Mouse (Mus musculus) erythroid progenitor cell, adult 5-6 weeks (primary cell): ENCODE data around the gene Rtn4. TPM values are rescaled to one million over a fixed set of nuclear protein-coding genes. Genes with fewer than 3 reads are reported as not detected.
"Not testable (repeated sequence)": the region's sequence is repeated elsewhere in the genome, so short reads cannot be mapped to it uniquely, and the experiment has no call there.

Source experiments
- ATAC-seq: replicated peaks from 2 replicates; pipeline ENCODE4 v1.8.0; 2016; ENCODE audit warnings: moderate number of reproducible peaks, mild to moderate bottlenecking, moderate TSS enrichment, inconsistent platforms; ENCODE audit not compliant: poor library complexity, low FRiP score, severe bottlenecking
- total RNA-seq, 2 experiments: library from RNA; stranded (forward) in 1 of 2; stranded (reverse) in 1 of 2; fragments of 150-400 nt in 1 of 2; fragments of 186-747, 209-891 nt in 1 of 2; gene quantifications; 2 replicates each; pipeline versions ENCODE4 v1.2.3 to v1.2.4; 2015 to 2017; ENCODE audit warnings: low replicate concordance in 2 of 2

Gene Rtn4
- total RNA-seq, 2 experiments from 2014 or later = 46.8 to 50.7 TPM

DNA sequence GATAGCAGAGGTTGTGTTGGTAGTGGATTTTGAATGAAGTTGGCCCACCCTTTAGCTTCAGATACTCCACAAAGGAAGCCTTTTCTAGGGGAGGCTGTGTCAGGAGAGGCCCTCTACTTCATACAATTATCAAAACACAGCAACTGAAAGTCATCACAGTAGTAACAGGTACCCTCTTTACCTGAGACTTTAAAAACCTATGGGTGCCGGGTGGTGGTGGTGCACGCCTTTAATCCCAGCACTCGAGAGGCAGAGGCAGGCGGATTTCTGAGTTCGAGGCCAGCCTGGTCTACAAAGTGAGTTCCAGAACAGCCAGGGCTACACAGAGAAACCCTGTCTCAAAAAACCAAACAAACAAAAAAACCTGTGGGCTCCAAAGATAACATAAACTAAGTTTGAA, 63.3 kb downstream of the Rtn4 start:
- ATAC-seq = not testable (repeated sequence)

DNA sequence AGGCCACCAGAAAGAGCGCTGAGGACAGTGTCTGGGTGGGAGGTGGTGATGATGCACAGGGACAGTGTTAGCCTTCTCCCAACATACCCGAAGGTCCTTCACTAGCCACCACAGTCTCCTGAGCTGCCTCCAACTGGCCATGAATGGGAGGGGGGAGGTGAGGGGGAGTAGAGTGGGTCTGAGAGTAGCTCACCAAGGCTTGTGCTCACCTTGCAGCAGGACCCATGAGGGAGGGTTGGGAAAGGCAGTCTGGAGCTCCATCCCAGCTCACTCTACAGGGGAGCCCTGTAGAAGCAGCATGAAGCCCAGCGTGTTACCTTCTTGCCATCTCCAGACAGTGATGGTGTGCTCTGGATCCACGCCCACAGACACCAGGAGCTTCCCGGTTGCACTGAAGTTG, 65.9 kb downstream of the Rtn4 start:
- ATAC-seq = no peak

DNA sequence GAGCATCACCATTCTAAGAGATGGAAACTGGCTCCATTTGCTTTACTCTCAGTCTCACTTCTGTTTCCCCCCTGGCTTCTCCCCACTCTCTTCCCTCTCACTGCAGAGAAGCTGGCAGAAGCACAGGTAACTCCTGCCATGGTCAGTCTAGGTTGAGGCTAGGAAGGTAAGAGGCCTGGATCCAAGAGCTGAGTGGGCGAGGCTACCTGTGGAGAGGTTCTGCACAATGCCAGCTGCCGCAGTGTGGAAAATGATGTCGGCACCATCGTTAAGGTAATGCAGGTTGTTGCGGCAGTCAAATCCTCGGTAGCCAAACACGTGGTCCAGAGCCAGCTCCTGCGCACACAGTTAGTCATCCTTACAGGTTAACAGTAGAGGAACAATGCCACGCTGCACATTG, 68.6 kb downstream of the Rtn4 start:
- no peak for ATAC-seq

DNA sequence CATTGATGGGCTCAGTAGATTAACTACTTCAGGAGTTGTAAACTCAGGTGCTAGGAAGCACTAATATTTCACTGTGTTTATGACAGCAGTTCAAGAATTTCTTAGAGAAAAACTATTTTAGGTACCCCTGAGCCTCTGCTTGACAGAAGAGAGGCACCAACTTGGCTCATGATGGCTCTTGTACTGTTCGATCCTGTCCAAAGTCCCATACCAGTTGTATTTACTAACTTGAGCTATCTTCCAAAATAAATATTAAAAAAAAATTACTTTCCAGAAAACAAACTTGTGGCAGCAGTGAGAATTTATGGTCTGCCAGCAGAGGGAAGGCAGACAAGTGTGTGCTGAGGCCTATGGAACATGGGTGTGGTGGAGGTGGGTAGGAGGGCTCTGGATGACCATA, 70.0 kb downstream of the Rtn4 start:
- no peak for ATAC-seq

DNA sequence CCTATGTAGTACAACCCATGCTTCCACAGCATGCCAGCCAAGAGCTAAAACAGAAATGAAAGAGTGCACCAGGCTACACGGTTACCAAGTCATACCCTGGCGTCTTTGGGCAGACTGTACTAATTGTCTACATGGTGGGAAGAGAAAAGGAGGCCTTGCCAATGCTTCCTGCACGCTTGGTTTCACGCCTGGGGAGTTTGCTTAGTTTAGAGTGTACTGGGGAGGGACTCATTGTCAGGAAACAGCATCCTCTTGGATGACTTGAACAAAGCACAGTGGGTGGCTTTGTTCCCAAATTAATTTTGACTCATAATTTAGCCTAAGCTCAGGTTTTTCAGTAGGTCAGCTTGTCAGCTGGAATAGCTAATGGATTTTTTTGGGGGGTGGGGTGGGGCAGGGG, 72.3 kb downstream of the Rtn4 start:
- ATAC-seq = no peak

DNA sequence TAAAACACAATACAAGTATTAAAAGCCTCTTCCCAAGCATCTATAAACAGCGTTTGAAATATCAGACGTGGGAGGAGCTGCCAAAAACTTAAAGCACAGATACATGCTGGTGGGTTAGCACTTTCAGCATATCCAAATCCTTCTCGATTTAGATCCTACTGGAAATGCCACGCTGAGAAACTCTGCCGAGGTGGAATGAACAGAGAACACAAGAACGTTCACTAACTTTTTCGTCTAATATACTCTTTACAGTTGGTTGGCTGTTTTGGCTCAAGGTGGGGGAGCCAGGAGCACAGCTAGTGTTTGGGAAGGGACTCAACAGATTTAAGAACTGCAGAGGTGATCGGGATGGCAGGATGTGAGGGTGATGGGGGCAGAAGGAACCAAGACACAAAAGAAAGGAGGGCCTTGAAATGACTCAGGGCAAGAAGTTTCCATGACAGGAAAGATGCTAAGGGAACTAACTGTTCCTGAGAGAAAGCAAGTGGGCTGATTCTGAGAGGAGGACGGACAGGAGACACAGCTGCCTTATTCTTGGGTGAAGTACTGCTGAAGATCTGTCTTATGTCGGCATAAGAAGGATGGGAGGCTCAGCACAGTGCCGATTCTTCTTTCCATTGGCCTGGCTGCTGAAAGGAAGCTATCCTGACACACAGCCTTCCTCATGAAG, 73.7 kb downstream of the Rtn4 start:
- ATAC-seq = no peak

DNA sequence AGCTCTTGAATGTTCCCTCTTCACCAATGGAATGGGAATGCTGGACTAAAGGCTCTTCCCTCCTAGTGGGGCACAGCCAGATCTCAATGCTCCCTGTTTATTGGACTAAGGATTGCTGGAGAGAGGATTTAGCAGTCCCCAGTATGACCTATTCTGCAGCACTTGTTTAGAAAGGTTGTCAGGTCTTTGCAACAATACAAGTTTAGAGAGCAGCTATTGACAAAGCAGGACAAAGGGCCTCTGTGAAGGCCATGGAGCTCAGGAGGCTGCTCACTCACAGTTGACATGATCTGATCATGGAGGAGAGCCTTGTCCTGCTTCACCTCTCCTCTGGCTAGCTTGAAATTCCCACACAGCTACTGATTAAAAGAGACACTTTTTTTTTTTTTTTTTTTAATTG, 75.8 kb downstream of the Rtn4 start:
- ATAC-seq = no peak

DNA sequence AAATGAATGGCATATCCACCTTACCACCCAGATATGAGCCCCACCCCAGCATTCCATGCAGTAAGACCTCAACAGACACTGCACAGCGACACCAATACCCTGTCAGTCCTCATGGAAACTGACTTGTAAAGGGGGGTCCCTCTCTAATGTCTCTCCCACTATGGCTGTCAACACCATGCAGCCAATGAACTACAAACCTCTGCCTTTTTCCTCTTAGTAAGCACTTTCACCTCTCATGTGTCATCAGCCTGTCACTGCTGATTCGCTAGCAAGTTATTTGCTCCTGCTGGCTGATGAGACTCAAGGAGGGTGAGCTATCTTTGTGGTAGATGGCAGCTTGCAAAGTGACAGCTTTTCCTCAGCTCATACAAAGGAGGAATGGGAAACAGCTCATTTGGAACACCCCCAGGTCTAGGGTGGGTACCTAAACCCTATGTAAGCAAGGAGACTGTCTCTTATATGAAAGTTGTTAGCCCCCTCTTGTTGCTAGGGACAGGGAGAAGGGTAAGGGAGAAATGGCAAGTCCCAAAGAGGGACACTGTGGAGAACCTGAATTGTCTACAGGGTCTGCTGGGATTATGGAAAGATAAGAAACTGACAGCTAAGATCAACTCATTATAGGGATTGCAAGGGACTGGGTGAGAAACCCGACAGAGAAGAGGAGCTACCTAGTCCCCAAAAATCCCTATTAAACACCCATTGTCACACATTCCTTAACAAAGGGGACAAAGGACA, 78.1 kb downstream of the Rtn4 start:
- no peak for ATAC-seq

DNA sequence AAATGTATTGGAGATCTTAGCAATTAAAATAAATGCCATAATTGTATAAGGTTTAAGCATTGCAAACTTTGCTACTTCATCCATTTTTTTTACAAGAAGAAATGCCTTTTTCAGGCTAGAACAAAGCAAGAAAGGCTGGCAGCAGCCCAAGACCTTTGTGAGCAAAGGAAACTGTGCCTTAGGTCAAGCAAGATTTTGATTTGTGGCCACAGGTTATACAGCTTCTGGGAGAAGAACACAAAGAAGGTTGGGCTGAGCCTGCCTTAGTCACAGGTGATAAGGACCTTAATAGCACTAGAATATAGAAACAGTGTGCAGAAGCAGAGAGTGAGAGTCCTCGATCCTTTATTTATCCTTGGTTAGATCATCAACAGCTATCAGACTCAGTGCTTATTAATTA, 79.5 kb downstream of the Rtn4 start:
- ATAC-seq = no peak

DNA sequence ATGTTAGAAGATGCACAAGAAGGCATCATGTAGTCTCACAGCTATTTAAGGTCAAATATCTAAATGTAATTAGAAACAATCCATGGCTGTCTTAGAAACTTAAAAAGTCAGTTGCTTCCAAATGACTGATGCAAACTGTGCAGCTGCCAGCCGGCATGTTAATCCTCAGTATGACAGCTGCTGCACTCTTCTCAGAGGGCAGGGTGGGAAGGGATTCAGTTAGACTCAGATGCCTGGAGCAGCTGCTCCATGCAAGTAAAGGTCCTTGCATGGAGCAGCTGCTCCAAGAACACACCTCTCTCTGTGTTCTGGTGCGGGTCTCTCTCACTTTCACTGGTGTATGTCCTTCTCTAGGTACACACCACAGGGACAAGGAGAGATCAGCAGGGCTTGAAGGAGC, 81.5 kb downstream of the Rtn4 start:
- ATAC-seq = no peak

DNA sequence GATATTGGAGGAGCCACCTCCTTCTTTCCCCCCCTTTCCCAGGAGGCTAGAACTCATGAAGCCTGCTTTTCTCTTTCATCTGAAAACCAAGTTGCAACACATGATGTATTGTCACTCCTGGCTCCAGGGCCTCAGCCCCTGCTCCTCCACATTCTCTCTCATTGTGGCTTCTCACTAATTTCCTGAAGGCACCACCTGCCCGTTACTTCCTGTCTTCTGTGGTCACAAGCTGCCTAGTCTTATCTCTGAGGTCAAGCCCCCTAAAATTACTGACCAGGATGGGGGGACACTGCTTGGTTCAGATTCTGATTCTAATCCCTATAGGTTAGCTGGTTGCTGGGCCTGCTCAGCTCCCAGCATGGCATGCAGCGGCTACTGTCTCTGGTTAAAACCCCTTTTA, 82.0 kb downstream of the Rtn4 start:
- no peak for ATAC-seq

DNA sequence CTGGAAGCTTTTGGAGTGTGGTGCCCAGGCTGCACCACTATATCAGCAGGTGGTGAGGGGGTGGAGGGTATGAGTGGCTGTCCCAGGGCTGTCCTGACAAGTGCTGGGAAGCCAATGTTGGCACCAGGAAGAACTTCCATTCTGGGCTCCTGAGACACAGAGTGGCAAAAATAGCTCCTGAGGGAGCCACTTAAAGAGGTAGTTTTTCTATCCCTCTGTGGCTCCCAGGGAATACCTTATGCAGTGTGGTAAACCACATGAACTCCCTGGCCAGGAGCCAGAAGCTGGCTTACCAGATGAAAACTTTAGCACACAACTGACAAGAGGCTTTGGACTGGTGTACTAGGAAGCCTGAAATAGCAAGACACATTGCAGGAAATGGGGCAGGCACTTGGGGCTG, 85.2 kb downstream of the Rtn4 start:
- ATAC-seq = no peak

DNA sequence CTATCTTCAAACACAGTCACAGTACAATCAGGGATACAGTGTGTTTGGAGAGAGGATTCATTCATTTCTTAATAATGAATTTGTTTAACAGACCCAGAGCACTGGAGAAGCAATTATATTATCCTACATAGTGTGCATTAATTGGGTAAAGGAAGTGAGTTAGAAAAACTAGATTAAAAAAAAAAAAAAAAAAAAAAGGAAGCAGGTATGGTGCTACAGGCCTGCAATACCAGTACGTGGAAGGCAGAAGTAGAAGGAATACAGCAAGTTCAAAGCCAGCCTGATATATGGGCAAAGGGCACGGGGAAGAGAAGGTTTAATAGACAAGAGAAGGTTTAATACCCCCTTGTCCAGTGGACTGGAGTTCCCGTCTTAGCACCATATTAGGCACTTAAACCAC, 86.2 kb downstream of the Rtn4 start:
- ATAC-seq = no peak

DNA sequence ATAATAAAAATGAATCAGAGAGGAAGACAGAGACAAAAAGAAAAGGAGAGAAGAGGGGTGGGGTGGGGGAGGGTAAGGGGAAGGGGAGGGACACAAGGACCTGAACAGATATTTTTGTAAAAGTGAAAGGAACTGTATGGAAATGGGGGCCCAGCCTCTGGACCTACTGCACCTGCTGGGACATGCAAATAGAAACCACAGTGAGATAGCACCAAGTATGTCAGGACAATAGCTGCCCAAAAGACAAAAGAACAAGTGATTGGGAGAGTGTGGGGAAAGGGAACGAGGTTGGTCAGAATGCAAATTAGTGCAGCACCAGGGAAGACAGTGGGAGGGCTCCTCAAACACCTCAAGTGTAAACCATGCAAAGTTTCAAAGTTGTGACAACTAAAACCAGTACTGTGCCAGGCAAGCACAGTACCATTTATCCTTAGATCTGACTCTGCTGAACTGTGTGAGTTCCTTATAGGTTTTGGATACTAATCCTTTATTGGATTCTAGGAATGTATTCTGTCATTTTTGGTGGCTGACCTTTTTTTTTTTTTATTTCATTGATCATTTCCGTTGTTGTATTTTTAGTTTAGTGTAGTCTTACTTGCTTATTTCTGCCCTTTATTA, 86.8 kb downstream of the Rtn4 start:
- no peak for ATAC-seq

DNA sequence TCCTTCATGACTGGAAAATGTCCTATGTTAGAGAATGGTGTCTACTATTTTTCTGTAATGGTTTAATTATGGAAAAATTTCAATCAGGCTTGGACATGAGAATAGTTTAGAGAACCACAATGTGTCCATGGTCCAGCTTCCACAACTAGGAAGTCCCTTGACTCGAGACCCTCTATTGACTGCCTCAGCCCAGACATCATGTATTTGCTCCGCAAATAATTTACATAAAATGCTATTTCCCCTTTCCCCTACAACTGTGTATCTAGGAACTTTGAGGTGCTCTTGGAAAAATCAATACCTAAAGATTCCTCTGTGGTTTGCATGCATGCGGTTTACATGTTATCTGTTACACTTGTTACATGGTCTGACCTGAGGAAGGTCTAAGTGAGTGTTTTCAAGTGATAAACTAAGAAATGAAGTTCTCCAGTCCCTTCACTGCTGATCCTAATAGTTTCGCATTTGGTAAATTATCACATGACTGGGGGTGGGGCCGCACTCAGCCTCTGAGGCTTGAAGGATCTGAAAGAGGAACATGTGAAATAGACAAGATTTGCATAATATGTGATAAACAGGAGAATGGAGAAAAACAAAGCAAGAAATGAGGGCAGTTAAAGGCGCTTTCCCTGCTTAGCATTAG, 94.0 kb downstream of the Rtn4 start:
- ATAC-seq = 0 out of 2 replicates have a peak, but pooled peaks have one; percentile 48

DNA sequence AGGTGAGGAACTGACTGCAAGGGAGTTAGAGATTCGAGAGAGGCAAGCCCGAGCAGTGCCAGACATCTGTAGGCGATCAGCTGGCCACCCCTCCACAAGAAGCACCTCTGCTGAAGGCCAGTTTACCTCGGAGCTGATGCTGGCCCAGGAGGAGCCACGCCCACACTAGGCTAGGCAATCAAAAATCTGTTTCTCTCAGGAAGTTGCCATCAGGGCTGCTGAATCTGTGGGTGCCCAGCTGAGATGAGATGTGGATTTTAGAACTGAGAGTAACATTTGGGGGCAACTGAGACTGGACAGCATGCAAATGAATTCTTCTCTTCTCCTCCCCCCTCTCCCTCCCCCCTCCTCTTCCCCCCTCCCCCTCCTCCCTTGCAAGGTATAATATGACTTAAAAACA, 94.7 kb downstream of the Rtn4 start:
- ATAC-seq = peak; percentile 66

DNA sequence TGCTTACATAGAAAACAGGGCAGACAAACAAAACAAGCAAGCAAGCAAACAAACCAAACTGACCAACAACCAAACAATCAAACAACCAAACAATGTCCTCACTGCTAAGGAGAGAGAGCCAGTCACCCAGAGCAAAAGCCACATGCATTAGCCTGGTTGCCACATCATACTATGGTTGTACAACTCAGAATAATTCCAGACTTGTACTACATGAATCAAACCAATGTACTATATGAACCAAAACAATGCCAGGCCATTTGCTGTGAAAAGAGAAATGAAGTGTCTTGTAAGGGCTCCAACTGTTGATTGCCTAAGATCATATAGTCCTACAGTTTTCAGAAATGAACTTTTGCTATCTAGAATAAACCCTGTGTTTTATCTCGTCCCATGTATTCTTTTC, 95.8 kb downstream of the Rtn4 start:
- no peak for ATAC-seq

DNA sequence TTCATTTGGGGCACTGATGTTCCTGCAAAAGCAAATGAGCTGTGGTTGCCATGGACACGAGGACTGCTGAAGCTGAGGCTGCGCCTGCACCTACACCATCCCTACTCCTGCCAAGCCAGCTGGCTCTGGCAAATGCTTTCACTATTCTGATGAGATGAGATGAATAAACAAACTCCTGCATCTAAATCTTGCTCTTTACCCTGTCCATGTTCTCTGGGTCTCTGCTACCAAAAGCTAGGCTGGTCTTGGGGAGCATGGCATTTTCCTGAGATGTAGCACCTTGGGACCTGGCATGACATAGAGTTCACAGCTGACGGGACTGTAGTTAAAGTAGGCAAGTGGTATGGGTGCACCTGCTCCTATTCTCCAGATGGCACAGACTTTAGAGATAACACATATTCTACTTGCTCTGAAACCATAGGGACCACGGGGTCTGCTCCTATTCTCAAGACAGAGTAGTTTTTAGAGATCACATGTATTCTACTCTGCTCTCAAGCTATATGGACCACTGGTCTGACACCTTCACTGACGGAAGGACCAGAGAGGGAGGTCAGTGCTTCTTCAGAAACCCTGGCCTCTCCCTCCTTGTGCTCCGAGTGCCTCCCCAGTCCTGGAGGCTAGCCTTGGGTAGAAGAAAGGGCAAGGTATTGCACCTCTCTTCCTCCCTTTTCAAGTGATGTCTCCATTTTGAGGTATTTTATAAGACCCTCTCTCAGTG, 96.3 kb downstream of the Rtn4 start:
- no peak for ATAC-seq

DNA sequence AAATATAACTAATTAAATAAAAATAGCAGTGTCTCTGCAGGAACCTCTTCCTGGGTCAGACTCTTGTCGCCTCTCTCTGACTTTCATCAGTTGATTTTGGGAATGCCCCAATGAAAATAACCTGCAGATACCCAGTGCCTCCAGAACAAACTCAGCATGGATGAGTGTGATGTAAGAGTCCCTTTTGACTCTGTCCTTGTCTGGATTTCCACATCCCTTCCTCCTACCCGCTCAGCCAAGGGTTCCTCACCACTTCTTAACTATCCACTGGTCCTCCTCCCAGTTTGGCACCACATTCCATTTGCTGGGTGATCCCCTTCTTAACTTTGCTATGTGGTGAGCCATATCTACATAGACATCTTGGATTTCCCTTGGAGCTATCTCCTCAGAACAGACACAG, 98.0 kb downstream of the Rtn4 start:
- ATAC-seq = no peak
